Mouse (Mus musculus) midbrain, embryonic 11.5 days (tissue): ENCODE results near the gene Best3. TPM values are rescaled to one million over a fixed set of nuclear protein-coding genes. Genes with fewer than 3 reads are reported as not detected.

Experiments
- ATAC-seq: fragments of 200-750 bp; cut with Nextera tagmentation; 2 replicates; pipeline ENCODE4 v1.8.0; 2017; ENCODE audit warnings: moderate TSS enrichment, moderate library complexity; ENCODE audit not compliant: low FRiP score
- DNase-seq: peaks from one replicate; pipeline ENCODE4 v3.0.0; 2015; ENCODE audit warnings: low spot score; ENCODE audit errors: missing footprints
- H3K27ac ChIP-seq: fragments of 300-500 bp; sonication (generic); 2 replicates; pipeline ENCODE4 v1.5.1; 2014; ENCODE audit warnings: low read depth, low read length
- H3K27me3 ChIP-seq: fragments of 300-500 bp; sonication (generic); 2 replicates; pipeline ENCODE4 v1.6.1; 2014; ENCODE audit warnings: mild to moderate bottlenecking, low read length, moderate library complexity, mixed read lengths; ENCODE audit not compliant: control insufficient read depth, insufficient read depth
- H3K36me3 ChIP-seq: fragments of 300-500 bp; sonication (generic); 2 replicates; pipeline ENCODE4 v1.6.1; 2014; ENCODE audit warnings: mild to moderate bottlenecking, low read length, moderate library complexity, mixed read lengths; ENCODE audit not compliant: control insufficient read depth, insufficient read depth
- H3K4me1 ChIP-seq: fragments of 300-500 bp; sonication (generic); 2 replicates; pipeline ENCODE4 v1.6.1; 2014; ENCODE audit warnings: low read length; ENCODE audit not compliant: control insufficient read depth, insufficient read depth
- H3K4me2 ChIP-seq: fragments of 300-500 bp; sonication (generic); 2 replicates; pipeline ENCODE4 v1.6.1; 2014; ENCODE audit warnings: mild to moderate bottlenecking, moderate library complexity
- H3K4me3 ChIP-seq: fragments of 300-500 bp; sonication (generic); 2 replicates; pipeline ENCODE4 v1.5.1; 2014; ENCODE audit warnings: low read depth, low read length
- H3K9ac ChIP-seq: fragments of 300-500 bp; sonication (generic); 2 replicates; pipeline ENCODE4 v1.6.1; 2014; ENCODE audit warnings: low read length
- H3K9me3 ChIP-seq: fragments of 300-500 bp; sonication (generic); 2 replicates; pipeline ENCODE4 v1.6.1; 2016; ENCODE audit warnings: low read length; ENCODE audit not compliant: control insufficient read depth
- WGBS: fragments of 180-500 bp; shearing (Covaris S2); extraction: QIAGEN DNeasy Blood & Tissue Kit; methylation state at CpG from one replicate; pipeline ENCODE4 v1.1.7; 2014; 5-methylcytosine and 5-hydroxymethylcytosine counted together
- polyA plus RNA-seq: library from polyadenylated mRNA; unstranded; fragments of >200 nt; fragmentation: Nextera tagmentation; extraction: Ambion mirVana; gene quantifications from 2 replicates; pipeline ENCODE4 v1.2.1, GENCODE M21; 2014

The Best3 gene
- polyA plus RNA-seq, 1 experiment from 2014 or later = not detected

DNA sequence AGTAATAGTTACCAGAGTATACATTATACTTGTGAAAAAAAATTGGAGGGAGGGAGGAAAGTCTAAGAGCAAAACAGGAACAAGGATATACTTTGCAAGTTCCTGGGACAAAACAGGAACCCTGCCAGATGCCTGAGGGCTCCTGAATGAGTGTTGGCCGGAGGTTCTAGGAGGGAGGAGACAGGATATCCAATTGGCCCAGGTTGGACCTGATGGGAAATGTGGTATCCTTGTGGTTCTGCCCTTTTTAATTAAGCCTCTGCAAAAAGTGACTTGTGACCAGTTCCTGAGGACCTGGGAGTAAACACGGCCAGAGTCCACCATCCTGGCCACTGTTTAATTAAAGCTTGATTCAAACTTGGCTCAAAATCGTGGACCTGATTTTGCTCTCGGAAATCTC lies 17.4 kb upstream of the Best3 start:
- Histone ChIP-seq H3K4me3 (no peak overlapping the region), H3K9ac (no peak overlapping the region), H3K9me3 (no peaks in the 10 kb centered on the region), H3K4me2 (no peak overlapping the region), H3K27ac (no peak overlapping the region), H3K27me3 (no peaks in the 10 kb centered on the region), H3K36me3 (no peaks in the 10 kb centered on the region), H3K4me1 (no peaks in the 10 kb centered on the region)
- 88% methylated on average over 4 of the region's 4 CpGs for WGBS
- DNase-seq (no peak), ATAC-seq (no peak)

DNA sequence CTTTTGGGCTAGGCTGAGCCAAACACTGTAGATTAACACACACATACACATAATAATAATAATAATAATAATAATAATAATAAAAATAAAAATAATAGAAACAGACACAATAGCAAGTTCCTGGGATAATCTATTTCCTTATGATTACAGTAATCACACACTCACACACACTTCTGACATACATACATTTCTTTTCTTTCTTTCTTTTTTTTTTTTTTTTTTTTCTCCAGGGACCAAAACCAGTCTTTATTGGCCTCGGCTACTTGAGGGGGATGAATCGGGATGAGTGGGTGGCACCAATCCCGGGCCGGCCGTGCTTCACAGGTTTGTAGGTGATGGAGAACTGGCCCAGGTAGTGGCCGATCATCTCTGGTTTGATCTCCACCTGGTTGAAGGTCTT lies 13.6 kb upstream of the Best3 start, which contains the start of gene Gm10271:
Gene Gm10271 (minus strand): TSS at position 101 of the 400 bp plus-strand sequence.
- no peak within 1 kb of the TSS for H3K9ac ChIP-seq
- no peak for DNase-seq
- no peak for ATAC-seq
- 96% methylated on average over 6 of the region's 6 CpGs for WGBS
- H3K4me1 ChIP-seq = no peaks in the 10 kb centered on the region
- H3K27ac ChIP-seq = no peak within 1 kb of the TSS
- no peaks in the 10 kb centered on the region for H3K9me3 ChIP-seq
- no peaks in the 10 kb centered on the region for H3K36me3 ChIP-seq
- H3K27me3 ChIP-seq = no peaks in the 10 kb centered on the region
- no peak within 1 kb of the TSS for H3K4me3 ChIP-seq
- no peak within 1 kb of the TSS for H3K4me2 ChIP-seq

- DNase-seq (no peak), ATAC-seq (no peak)
- no peak overlapping the region for H3K4me3 ChIP-seq
- 72% methylated on average over 4 of the region's 4 CpGs for WGBS
- H3K9ac ChIP-seq = no peak overlapping the region
- no peak overlapping the region for H3K27ac ChIP-seq
- no peaks in the 10 kb centered on the region for H3K36me3 ChIP-seq
- no peaks in the 10 kb centered on the region for H3K27me3 ChIP-seq
- no peak overlapping the region for H3K4me2 ChIP-seq
- H3K4me1 ChIP-seq = no peaks in the 10 kb centered on the region
- H3K9me3 ChIP-seq = no peaks in the 10 kb centered on the region
These were observed 8.7 kb upstream of the Best3 start for GRCm38 (mm10) chr10:116977455-116977854.

GRCm38 (mm10) chr10:116977858-116978257 lies 8.3 kb upstream of the Best3 start:
- Histone ChIP-seq H3K36me3 (no peaks in the 10 kb centered on the region), H3K27ac (no peak overlapping the region), H3K9me3 (no peaks in the 10 kb centered on the region), H3K9ac (no peak overlapping the region), H3K4me1 (no peaks in the 10 kb centered on the region), H3K27me3 (no peaks in the 10 kb centered on the region), H3K4me3 (no peak overlapping the region), H3K4me2 (no peak overlapping the region)
- WGBS = 85% methylated on average over 2 of the region's 2 CpGs
- DNase-seq (no peak), ATAC-seq (no peak)

GRCm38 (mm10) chr10:116978841-116979240 lies 7.3 kb upstream of the Best3 start:
- H3K4me2 ChIP-seq = no peak overlapping the region
- H3K9ac ChIP-seq = no peak overlapping the region
- H3K4me3 ChIP-seq = no peak overlapping the region
- no peaks in the 10 kb centered on the region for H3K36me3 ChIP-seq
- ATAC-seq = no peak
- no peaks in the 10 kb centered on the region for H3K9me3 ChIP-seq
- H3K4me1 ChIP-seq = no peaks in the 10 kb centered on the region
- no peak for DNase-seq
- H3K27ac ChIP-seq = no peak overlapping the region
- 92% methylated on average over 9 of the region's 9 CpGs for WGBS
- H3K27me3 ChIP-seq = no peaks in the 10 kb centered on the region

DNA sequence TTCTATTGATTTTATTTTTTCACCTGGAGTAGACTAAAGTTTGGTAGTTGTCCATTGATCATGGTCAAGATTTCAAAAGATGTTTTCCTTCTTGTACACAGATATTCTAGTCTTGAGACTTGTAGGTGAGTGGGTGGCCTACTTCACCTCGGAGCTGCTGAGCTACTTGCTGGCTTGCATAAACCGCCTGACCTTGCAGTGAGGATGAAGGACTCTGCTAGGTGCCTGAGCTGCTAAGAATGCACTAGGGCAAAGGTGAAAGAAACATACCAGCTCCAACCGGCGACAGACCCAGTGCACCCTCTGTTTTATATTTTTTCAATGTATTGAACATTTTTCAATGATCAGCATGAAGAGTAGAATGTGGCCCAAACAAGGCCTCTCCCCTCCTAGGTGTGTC lies 5.8 kb upstream of the Best3 start:
- no peak for ATAC-seq
- no peak overlapping the region for H3K9ac ChIP-seq
- 88% methylated on average over 4 of the region's 4 CpGs for WGBS
- no peak overlapping the region for H3K27ac ChIP-seq
- H3K4me1 ChIP-seq = no peaks in the 10 kb centered on the region
- H3K36me3 ChIP-seq = no peaks in the 10 kb centered on the region
- no peaks in the 10 kb centered on the region for H3K9me3 ChIP-seq
- no peak for DNase-seq
- no peaks in the 10 kb centered on the region for H3K27me3 ChIP-seq
- no peak overlapping the region for H3K4me3 ChIP-seq
- no peak overlapping the region for H3K4me2 ChIP-seq

- no peak overlapping the region for H3K4me3 ChIP-seq
- H3K9me3 ChIP-seq = no peaks in the 10 kb centered on the region
- H3K27ac ChIP-seq = no peak overlapping the region
- H3K9ac ChIP-seq = no peak overlapping the region
- no peaks in the 10 kb centered on the region for H3K27me3 ChIP-seq
- WGBS = 71% methylated on average over 3 of the region's 3 CpGs
- H3K4me1 ChIP-seq = no peaks in the 10 kb centered on the region
- ATAC-seq (no peak), DNase-seq (peak; percentile 90)
- H3K36me3 ChIP-seq = no peaks in the 10 kb centered on the region
- no peak overlapping the region for H3K4me2 ChIP-seq
These were observed 5.2 kb upstream of the Best3 start for GRCm38 (mm10) chr10:116980888-116981287.

GRCm38 (mm10) chr10:116982526-116982925 lies 3.6 kb upstream of the Best3 start:
- WGBS = 76% methylated on average over 3 of the region's 4 CpGs
- Histone ChIP-seq H3K9ac (no peak overlapping the region), H3K9me3 (no peaks in the 10 kb centered on the region), H3K4me1 (peaks cover 11% of the 10 kb centered on the region; the same call in 1 of the 2 replicates), H3K36me3 (no peaks in the 10 kb centered on the region), H3K4me3 (no peak overlapping the region), H3K27me3 (no peaks in the 10 kb centered on the region), H3K4me2 (no peak overlapping the region), H3K27ac (no peak overlapping the region)
- ATAC-seq (no peak), DNase-seq (no peak)

DNA sequence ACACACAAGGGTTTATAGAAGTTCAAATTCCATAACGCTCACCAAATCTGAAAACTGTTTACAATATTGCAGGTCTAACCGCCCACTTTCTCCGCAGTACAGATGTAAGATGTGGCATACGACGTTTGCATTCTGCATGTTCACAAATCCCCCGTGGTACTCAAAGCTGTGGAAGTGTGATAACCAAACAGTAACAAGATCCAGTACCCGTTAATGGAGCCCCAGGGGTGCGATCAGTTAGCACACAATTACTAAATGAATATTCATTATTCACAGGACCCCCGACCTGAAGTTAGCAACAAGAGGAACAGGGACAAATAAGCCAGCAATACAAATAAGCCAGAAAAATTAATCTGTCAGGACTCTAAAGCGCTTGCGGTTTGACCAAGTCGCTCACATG lies 1.3 kb upstream of the Best3 start:
- no peak for ATAC-seq
- H3K4me3 ChIP-seq = no peak overlapping the region
- H3K4me1 ChIP-seq = peaks cover 14% of the 10 kb centered on the region; the same call in 1 of the 2 replicates
- no peaks in the 10 kb centered on the region for H3K36me3 ChIP-seq
- no peak overlapping the region for H3K27ac ChIP-seq
- H3K4me2 ChIP-seq = no peak overlapping the region
- H3K9me3 ChIP-seq = no peaks in the 10 kb centered on the region
- H3K27me3 ChIP-seq = no peaks in the 10 kb centered on the region
- DNase-seq = no peak
- 76% methylated on average over 12 of the region's 12 CpGs for WGBS
- no peak overlapping the region for H3K9ac ChIP-seq

DNA sequence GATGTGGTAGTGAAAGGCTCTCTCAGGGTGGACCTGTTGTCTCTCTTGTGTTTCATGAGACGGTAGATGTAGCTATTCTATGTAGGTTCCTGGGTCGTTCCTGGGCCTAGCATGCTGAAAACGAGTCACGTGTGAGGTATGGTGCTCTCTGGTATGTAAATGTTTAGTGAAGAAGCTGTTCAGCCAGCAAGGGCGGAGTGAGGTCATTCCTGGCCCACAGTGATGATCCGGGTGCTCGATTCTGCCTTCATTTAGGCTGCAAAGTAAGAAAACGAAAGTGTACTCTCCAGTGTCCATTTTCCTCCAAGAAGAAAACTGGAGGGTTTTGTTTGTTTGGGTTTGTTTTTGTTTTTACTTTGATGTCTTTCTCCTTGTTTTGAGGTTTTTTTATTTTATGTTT lies 7.9 kb downstream of the Best3 start:
- Histone ChIP-seq H3K27ac (no peak overlapping the region), H3K9me3 (no peaks in the 10 kb centered on the region), H3K4me1 (no peaks in the 10 kb centered on the region), H3K9ac (no peak overlapping the region), H3K27me3 (no peaks in the 10 kb centered on the region), H3K36me3 (no peaks in the 10 kb centered on the region), H3K4me3 (no peak overlapping the region), H3K4me2 (no peak overlapping the region)
- no peak for ATAC-seq
- WGBS = 91% methylated on average over 8 of the region's 8 CpGs
- no peak for DNase-seq
